Mouse (Mus musculus) c-Kit-positive CD71-positive TER-119-positive erythroid progenitor cells, embryonic 14.5 days (primary cell): ENCODE data around the gene Ctdsp2.

Experiments used
- DNase-seq: peaks from one replicate; pipeline ENCODE4 v3.0.0-alpha.2; 2013; ENCODE audit warnings: low spot score

The Ctdsp2 gene

DNA sequence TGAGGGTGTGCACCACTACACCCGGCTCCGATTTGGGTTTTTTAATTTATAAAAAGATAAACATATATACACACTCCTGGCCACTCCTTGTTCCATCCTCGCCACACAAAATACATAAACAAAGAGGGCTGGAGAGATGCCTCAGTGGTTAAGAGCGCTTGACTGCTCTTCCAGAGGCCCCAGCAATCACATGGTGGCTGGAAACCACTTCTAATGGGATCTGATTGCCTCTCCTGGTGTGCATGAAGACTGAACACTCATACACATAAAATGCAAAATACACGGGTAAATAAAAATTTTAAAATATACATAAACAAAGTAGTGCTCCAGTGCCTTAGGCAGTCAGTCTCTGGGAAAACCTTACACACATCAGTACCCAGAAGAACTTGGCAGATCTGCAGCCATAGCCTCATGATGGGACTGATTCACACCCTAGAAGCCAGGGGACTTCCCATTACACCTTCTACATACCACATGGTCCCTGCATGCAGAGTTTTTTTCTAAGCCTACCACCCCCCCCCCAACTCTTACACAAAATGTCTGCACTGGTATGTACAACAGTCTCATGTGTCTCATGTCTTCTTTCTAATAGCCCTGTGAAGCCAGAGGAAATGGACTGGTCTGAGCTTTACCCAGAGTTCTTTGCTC is 64.1 kb downstream of the Ctdsp2 start:
- DNase-seq, result no peak

DNA sequence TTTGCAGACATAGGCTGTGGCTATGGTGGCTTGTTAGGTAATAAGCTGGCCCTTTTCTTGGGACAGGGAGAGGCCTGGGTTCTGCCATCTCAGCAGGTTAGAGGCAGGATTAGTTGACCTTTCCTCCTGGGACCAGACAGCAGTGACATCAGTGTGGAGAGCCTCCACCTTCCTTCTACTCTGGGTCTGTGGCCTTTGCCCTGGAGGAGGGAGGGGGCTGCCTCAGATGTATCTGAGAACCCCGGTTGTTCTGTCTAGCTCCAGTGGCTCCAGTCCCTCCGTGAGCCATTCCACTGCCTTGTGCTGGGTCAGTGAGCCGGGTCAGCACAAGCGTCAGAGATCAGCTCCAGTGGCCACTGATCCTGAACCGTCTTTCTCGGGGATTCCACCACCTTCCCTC is 64.7 kb downstream of the Ctdsp2 start:
- no peak for DNase-seq

GRCm38 (mm10) chr10:127047954-127048353 is 69.4 kb downstream of the Ctdsp2 start, which contains the start of gene Cyp27b1:
TSS of gene Cyp27b1 (plus strand) at chr10:127048250.
- DNase-seq, result no peak

GRCm38 (mm10) chr10:127048608-127049394 is 70.3 kb downstream of the Ctdsp2 start:
- DNase-seq, result no peak
